Mouse (Mus musculus) intestine, postnatal 0 days (tissue): ENCODE results near the gene Mpdu1. TPM values are rescaled to one million over a fixed set of nuclear protein-coding genes. Genes with fewer than 3 reads are reported as not detected.

Source experiments
- ATAC-seq: fragments of 200-750 bp; cut with Nextera tagmentation; 2 replicates; pipeline ENCODE4 v1.8.0; 2017; ENCODE audit warnings: mild to moderate bottlenecking, moderate TSS enrichment, moderate library complexity
- H3K27ac ChIP-seq: fragments of 300-500 bp; sonication (generic); 2 replicates; pipeline ENCODE4 v1.5.1; 2014; ENCODE audit warnings: mild to moderate bottlenecking, low read depth, low read length, moderate library complexity
- H3K27me3 ChIP-seq: fragments of 300-500 bp; sonication (generic); replicated peaks from 2 replicates; pipeline ENCODE4 v1.6.1; 2014; ENCODE audit warnings: low read length, mixed read lengths; ENCODE audit not compliant: control insufficient read depth, insufficient read depth
- H3K36me3 ChIP-seq: fragments of 300-500 bp; sonication (generic); 2 replicates; pipeline ENCODE4 v1.6.1; 2014; ENCODE audit warnings: mild to moderate bottlenecking, moderate library complexity; ENCODE audit not compliant: control insufficient read depth, insufficient read depth
- H3K4me1 ChIP-seq: fragments of 300-500 bp; sonication (generic); replicated peaks from 2 replicates; pipeline ENCODE4 v1.6.1; 2014; ENCODE audit warnings: antibody characterized with exemption, low read length, mixed read lengths; ENCODE audit not compliant: control insufficient read depth, insufficient read depth
- H3K4me2 ChIP-seq: fragments of 300-500 bp; sonication (generic); replicated peaks from 2 replicates; pipeline ENCODE4 v1.6.1; 2014; ENCODE audit warnings: low read depth, mild to moderate bottlenecking, moderate library complexity
- H3K4me3 ChIP-seq: fragments of 300-500 bp; sonication (generic); 2 replicates; pipeline ENCODE4 v1.5.1; 2014; ENCODE audit warnings: low read depth, low read length
- H3K9ac ChIP-seq: fragments of 300-500 bp; sonication (generic); 2 replicates; pipeline ENCODE4 v1.6.1; 2014; ENCODE audit warnings: mild to moderate bottlenecking, low read depth, low read length
- H3K9me3 ChIP-seq: fragments of 300-500 bp; sonication (generic); 2 replicates; pipeline ENCODE4 v1.6.1; 2016; ENCODE audit warnings: mixed run types; ENCODE audit not compliant: control insufficient read depth
- CTCF ChIP-seq: sonication (generic); IDR thresholded peaks from 2 replicates; pipeline ENCODE4 v1.5.1; 2016; ENCODE audit warnings: low read depth, mild to moderate bottlenecking, control low read depth, antibody characterized with exemption, moderate library complexity
- WGBS: fragments of 180-500 bp; shearing (Covaris S2); extraction: QIAGEN DNeasy Blood & Tissue Kit; methylation state at CpG from one replicate; pipeline ENCODE4 v1.1.7; 2014; 5-methylcytosine and 5-hydroxymethylcytosine counted together
- polyA plus RNA-seq: library from polyadenylated mRNA; unstranded; fragments of >200 nt; fragmentation: Nextera tagmentation; extraction: Ambion mirVana; gene quantifications from 2 replicates; pipeline ENCODE4 v1.2.1, GENCODE M21; 2015

Gene Mpdu1
- polyA plus RNA-seq, 1 experiment from 2014 or later = 96.6 TPM

- Histone ChIP-seq H3K4me2 (no peak overlapping the region), H3K9ac (no peak overlapping the region), H3K27me3 (no peaks in the 10 kb centered on the region), H3K4me3 (no peak overlapping the region), H3K27ac (no peak overlapping the region), H3K4me1 (0 out of 2 replicates have a peak, but pooled peaks cover 7% of the 10 kb centered on the region), H3K36me3 (no peaks in the 10 kb centered on the region), H3K9me3 (no peaks in the 10 kb centered on the region)
- no peak for TF ChIP-seq CTCF
- ATAC-seq = no peak
- 19% methylated on average over 1 of the region's 1 CpGs for WGBS
These were observed 37.2 kb upstream of the Mpdu1 start for GRCm38 (mm10) chr11:69699595-69699994.

GRCm38 (mm10) chr11:69698574-69698973, 36.1 kb upstream of the Mpdu1 start:
- Histone ChIP-seq H3K27me3 (no peaks in the 10 kb centered on the region), H3K4me1 (0 out of 2 replicates have a peak, but pooled peaks cover 7% of the 10 kb centered on the region), H3K4me3 (no peak overlapping the region), H3K9me3 (no peaks in the 10 kb centered on the region), H3K27ac (peak overlapping the region; percentile 71), H3K4me2 (0 out of 2 replicates have a peak overlapping the region, but pooled peaks have one; percentile 13), H3K36me3 (no peaks in the 10 kb centered on the region), H3K9ac (no peak overlapping the region)
- 69% methylated on average over 5 of the region's 5 CpGs for WGBS
- ATAC-seq = no peak
- TF ChIP-seq CTCF = peak; percentile 46

GRCm38 (mm10) chr11:69697396-69697795, 35.0 kb upstream of the Mpdu1 start:
- peak; percentile 64 for ATAC-seq
- H3K36me3 ChIP-seq = no peaks in the 10 kb centered on the region
- H3K4me2 ChIP-seq = no peak overlapping the region
- 75% methylated on average over 3 of the region's 3 CpGs for WGBS
- H3K27ac ChIP-seq = 0 out of 2 replicates have a peak overlapping the region, but pooled peaks have one; percentile 21
- no peaks in the 10 kb centered on the region for H3K9me3 ChIP-seq
- H3K4me3 ChIP-seq = no peak overlapping the region
- 0 out of 2 replicates have a peak, but pooled peaks cover 7% of the 10 kb centered on the region for H3K4me1 ChIP-seq
- no peaks in the 10 kb centered on the region for H3K27me3 ChIP-seq
- TF ChIP-seq CTCF = no peak
- H3K9ac ChIP-seq = no peak overlapping the region

GRCm38 (mm10) chr11:69695361-69696181, 33.1 kb upstream of the Mpdu1 start, which contains the start of the genes Tnfsf12 and Tnfsfm13:
Gene Tnfsf12, minus strand, starts transcription at chr11:69695849.
Gene Tnfsfm13, minus strand, starts transcription at chr11:69696098.
- peak within 1 kb of the TSS; percentile 65 for H3K9ac ChIP-seq
- H3K9me3 ChIP-seq = no peaks in the 10 kb centered on the region
- no peaks in the 10 kb centered on the region for H3K36me3 ChIP-seq
- no peak for ATAC-seq
- peak within 1 kb of the TSS; percentile 50 for H3K4me3 ChIP-seq
- 0 out of 2 replicates have a peak, but pooled peaks cover 7% of the 10 kb centered on the region for H3K4me1 ChIP-seq
- peak within 1 kb of the TSS; percentile 83 for H3K27ac ChIP-seq
- no peaks in the 10 kb centered on the region for H3K27me3 ChIP-seq
- peak within 1 kb of the TSS; percentile 74 for H3K4me2 ChIP-seq
- peak; percentile 45 for TF ChIP-seq CTCF
- 10% methylated on average over 40 of the region's 41 CpGs for WGBS

- ATAC-seq = no peak
- TF ChIP-seq CTCF = no peak
- Histone ChIP-seq H3K4me2 (peak overlapping the region; percentile 74), H3K9me3 (no peaks in the 10 kb centered on the region), H3K4me1 (peaks cover 7% of the 10 kb centered on the region; the same call in 1 of the 2 replicates), H3K4me3 (peak overlapping the region; percentile 50), H3K27me3 (no peaks in the 10 kb centered on the region), H3K36me3 (no peaks in the 10 kb centered on the region), H3K27ac (peak overlapping the region; percentile 83; the same call in 1 of the 2 replicates), H3K9ac (peak overlapping the region; percentile 65; the same call in 1 of the 2 replicates)
- 35% methylated on average over 6 of the region's 6 CpGs for WGBS
These were observed 32.6 kb upstream of the Mpdu1 start for GRCm38 (mm10) chr11:69695046-69695360.

- Histone ChIP-seq H3K4me1 (peaks cover 7% of the 10 kb centered on the region; the same call in 1 of the 2 replicates), H3K27ac (peak overlapping the region; percentile 84), H3K36me3 (no peaks in the 10 kb centered on the region), H3K9me3 (no peaks in the 10 kb centered on the region), H3K4me3 (no peak overlapping the region), H3K4me2 (no peak overlapping the region), H3K9ac (no peak overlapping the region), H3K27me3 (no peaks in the 10 kb centered on the region)
- ATAC-seq = no peak
- no peak for TF ChIP-seq CTCF
- 60% methylated on average over 11 of the region's 11 CpGs for WGBS
These were observed 31.1 kb upstream of the Mpdu1 start for GRCm38 (mm10) chr11:69693421-69693965.
